ENCODE assay signal across 19 mouse cellular contexts in the genomic region with DNA sequence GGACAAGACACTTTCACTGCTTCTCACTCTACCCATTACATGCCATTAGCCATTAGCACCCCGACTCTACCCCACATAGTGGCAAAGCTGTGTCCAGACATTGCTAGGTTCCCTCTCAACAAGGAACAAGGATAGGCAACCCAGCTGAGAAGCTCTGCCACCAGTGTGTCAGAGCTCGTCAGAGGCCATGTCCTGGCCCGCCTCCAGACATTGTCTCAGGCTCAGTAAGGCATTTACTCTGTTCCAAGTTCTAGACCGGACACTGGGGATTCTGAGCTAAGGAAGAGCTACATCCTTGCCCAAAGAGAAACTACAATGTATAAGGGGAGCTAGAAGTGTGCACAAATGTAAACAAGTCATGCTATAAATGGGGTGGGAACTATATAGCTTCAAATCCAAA.
A peak's percentile ranks its signal among the peaks of the same experiment; 100 is the strongest.
DNase-seq lines count a peak whose midpoint lies in the region; ATAC-seq lines count a peak whose summit lies in the region.
"Had no signal": no experiment of that assay in that cellular context is flagged by ENCODE, and none has a peak within 500 bp of the region (broad histone marks: within the 10 kb centered on the region; RNA-seq: fewer than 3 reads in every experiment).

No protein-coding gene starts in this region.

- H3K4me1 ChIP-seq in heart, embryonic 12.5 days (replicated peaks), result peaks cover 11% of the 10 kb centered on the region
- peaks cover 5% of the 10 kb centered on the region; the same call in 1 of the 2 replicates for H3K4me1 ChIP-seq in heart, embryonic 11.5 days (ENCODE audit: control insufficient read depth, insufficient read depth, low read length)
- no peaks in the 10 kb centered on the region; the same call in 1 of the 2 replicates for H3K4me1 ChIP-seq in midbrain, embryonic 11.5 days (ENCODE audit: control insufficient read depth, insufficient read depth, low read length)
- H3K4me1 ChIP-seq in midbrain, embryonic 14.5 days (ENCODE audit: control insufficient read depth, insufficient read depth, low read length), result no peaks in the 10 kb centered on the region
- H3K4me1 ChIP-seq: embryonic facial prominence, embryonic 10.5 days; forebrain, embryonic 13.5 days; intestine, embryonic 15.5 days had no signal

- no peak overlapping the region for H3K9ac ChIP-seq in heart, embryonic 12.5 days
- no peak overlapping the region for H3K9ac ChIP-seq in heart, embryonic 11.5 days (ENCODE audit: low read depth, low read length)
- no peak overlapping the region for H3K9ac ChIP-seq in midbrain, embryonic 11.5 days (ENCODE audit: low read length)
- no peak overlapping the region for H3K9ac ChIP-seq in midbrain, embryonic 14.5 days (replicated peaks; ENCODE audit: low read length)
- H3K9ac ChIP-seq: forebrain, embryonic 13.5 days; forebrain, postnatal 0 days; heart, embryonic 13.5 days; hindbrain, embryonic 14.5 days; intestine, embryonic 15.5 days had no signal

- 91% methylated on average over 4 of the region's 4 CpGs for WGBS in heart, embryonic 12.5 days
- 88% methylated on average over 4 of the region's 4 CpGs for WGBS in heart, embryonic 11.5 days (ENCODE audit: insufficient replicate concordance)
- WGBS in midbrain, embryonic 11.5 days, result 78% methylated on average over 4 of the region's 4 CpGs
- 87% methylated on average over 4 of the region's 4 CpGs for WGBS in midbrain, embryonic 14.5 days

- no peak overlapping the region for H3K27ac ChIP-seq in heart, embryonic 12.5 days (ENCODE audit: poor library complexity, severe bottlenecking)
- no peak overlapping the region for H3K27ac ChIP-seq in heart, embryonic 11.5 days (ENCODE audit: low read depth, low read length)
- no peak overlapping the region for H3K27ac ChIP-seq in midbrain, embryonic 11.5 days (ENCODE audit: low read depth, low read length)
- no peak overlapping the region for H3K27ac ChIP-seq in midbrain, embryonic 14.5 days (replicated peaks; ENCODE audit: low read depth, low read length)
- H3K27ac ChIP-seq: embryonic facial prominence, embryonic 10.5 days; forebrain, embryonic 13.5 days; heart, embryonic 13.5 days; hindbrain, embryonic 10.5 days; hindbrain, embryonic 14.5 days; intestine, embryonic 15.5 days had no signal

- peak; percentile 96 for DNase-seq in heart, adult 11 months
- DNase-seq in heart, adult 9 months (ENCODE audit: low spot score in 2 of 2), result peak; percentile 52 to 60
- peak; percentile 67 for DNase-seq in midbrain, embryonic 11.5 days (ENCODE audit: low spot score, missing footprints)
- no peak for DNase-seq in midbrain, embryonic 14.5 days
- DNase-seq in ovary, postnatal 10 days (ENCODE audit: low spot score), result no peak
- DNase-seq: adrenal gland, adult 8-10 months; adrenal gland, postnatal 36 days; cerebellum, adult 2 months; cerebellum, postnatal 10 days; forebrain, postnatal 0 days; kidney, adult 18-20 months had no signal

- H3K4me2 ChIP-seq in heart, embryonic 12.5 days, result no peak overlapping the region
- no peak overlapping the region for H3K4me2 ChIP-seq in heart, embryonic 11.5 days
- no peak overlapping the region for H3K4me2 ChIP-seq in midbrain, embryonic 11.5 days
- H3K4me2 ChIP-seq in midbrain, embryonic 14.5 days (ENCODE audit: low read length), result no peak overlapping the region
- H3K4me2 ChIP-seq: forebrain, embryonic 13.5 days; heart, embryonic 13.5 days; hindbrain, embryonic 14.5 days; intestine, embryonic 15.5 days had no signal

- no peaks in the 10 kb centered on the region for H3K27me3 ChIP-seq in heart, embryonic 12.5 days (replicated peaks)
- no peaks in the 10 kb centered on the region for H3K27me3 ChIP-seq in heart, embryonic 11.5 days (ENCODE audit: control insufficient read depth, insufficient read depth, low read length)
- H3K27me3 ChIP-seq in midbrain, embryonic 11.5 days (ENCODE audit: control insufficient read depth, insufficient read depth, low read length), result no peaks in the 10 kb centered on the region
- H3K27me3 ChIP-seq in midbrain, embryonic 14.5 days (ENCODE audit: control insufficient read depth, insufficient read depth, low read length), result no peaks in the 10 kb centered on the region
- H3K27me3 ChIP-seq: forebrain, embryonic 13.5 days; heart, embryonic 13.5 days; intestine, embryonic 15.5 days had no signal

- no peak for ATAC-seq in heart, embryonic 12.5 days (ENCODE audit: insufficient number of reproducible peaks, low FRiP score)
- no peak for ATAC-seq in heart, embryonic 11.5 days (replicated peaks; ENCODE audit: insufficient number of reproducible peaks, low FRiP score, low TSS enrichment)
- ATAC-seq in midbrain, embryonic 11.5 days (ENCODE audit: low FRiP score), result no peak
- no peak for ATAC-seq in midbrain, embryonic 14.5 days (ENCODE audit: low FRiP score, low TSS enrichment)
- ATAC-seq: forebrain, embryonic 13.5 days; forebrain, postnatal 0 days; intestine, embryonic 15.5 days had no signal

- H3K9me3 ChIP-seq in heart, embryonic 12.5 days (replicated peaks), result no peaks in the 10 kb centered on the region
- no peaks in the 10 kb centered on the region for H3K9me3 ChIP-seq in heart, embryonic 11.5 days (replicated peaks; ENCODE audit: control insufficient read depth, low read length)
- no peaks in the 10 kb centered on the region for H3K9me3 ChIP-seq in midbrain, embryonic 11.5 days (ENCODE audit: control insufficient read depth, low read length)
- no peaks in the 10 kb centered on the region for H3K9me3 ChIP-seq in midbrain, embryonic 14.5 days (ENCODE audit: control insufficient read depth, low read length)
- H3K9me3 ChIP-seq: embryonic facial prominence, embryonic 10.5 days; forebrain, embryonic 13.5 days; heart, embryonic 13.5 days; hindbrain, embryonic 10.5 days; intestine, embryonic 15.5 days had no signal

- no peak overlapping the region for H3K4me3 ChIP-seq in heart, embryonic 12.5 days
- H3K4me3 ChIP-seq in heart, embryonic 11.5 days (ENCODE audit: low read depth, low read length), result no peak overlapping the region
- no peak overlapping the region for H3K4me3 ChIP-seq in midbrain, embryonic 11.5 days (ENCODE audit: low read depth, low read length)
- H3K4me3 ChIP-seq in midbrain, embryonic 14.5 days (replicated peaks; ENCODE audit: low read depth, low read length), result no peak overlapping the region
- H3K4me3 ChIP-seq: embryonic facial prominence, embryonic 10.5 days; forebrain, embryonic 13.5 days; heart, embryonic 13.5 days; hindbrain, embryonic 10.5 days; intestine, embryonic 15.5 days had no signal

- H3K36me3 ChIP-seq in heart, embryonic 12.5 days, result no peaks in the 10 kb centered on the region
- no peaks in the 10 kb centered on the region for H3K36me3 ChIP-seq in heart, embryonic 11.5 days (ENCODE audit: control insufficient read depth, insufficient read depth, low read length)
- H3K36me3 ChIP-seq in midbrain, embryonic 11.5 days (ENCODE audit: control insufficient read depth, insufficient read depth, low read length), result no peaks in the 10 kb centered on the region
- no peaks in the 10 kb centered on the region for H3K36me3 ChIP-seq in midbrain, embryonic 14.5 days (ENCODE audit: control insufficient read depth, insufficient read depth, low read length)
- H3K36me3 ChIP-seq: embryonic facial prominence, embryonic 10.5 days; heart, embryonic 13.5 days; hindbrain, embryonic 10.5 days; intestine, embryonic 15.5 days had no signal

Comparison
In these comparisons a context has a peak if more than half of its experiments do, and no peak if none do; other contexts are left out.
1. DNase-seq: peak in heart, adult 11 months (single experiment), heart, adult 9 months (2 of 2) and midbrain, embryonic 11.5 days (single experiment); none in midbrain, embryonic 14.5 days (single experiment) and ovary, postnatal 10 days (single experiment).